Mouse (Mus musculus): ENCODE results near the gene Dedd. TPM values are rescaled to one million over a fixed set of nuclear protein-coding genes. Genes with fewer than 3 reads are reported as not detected.
A peak's percentile ranks its signal among the peaks of the same experiment; 100 is the strongest.

Dedd gene
- polyA plus RNA-seq, 1 experiment, result 61.5 TPM

DNA sequence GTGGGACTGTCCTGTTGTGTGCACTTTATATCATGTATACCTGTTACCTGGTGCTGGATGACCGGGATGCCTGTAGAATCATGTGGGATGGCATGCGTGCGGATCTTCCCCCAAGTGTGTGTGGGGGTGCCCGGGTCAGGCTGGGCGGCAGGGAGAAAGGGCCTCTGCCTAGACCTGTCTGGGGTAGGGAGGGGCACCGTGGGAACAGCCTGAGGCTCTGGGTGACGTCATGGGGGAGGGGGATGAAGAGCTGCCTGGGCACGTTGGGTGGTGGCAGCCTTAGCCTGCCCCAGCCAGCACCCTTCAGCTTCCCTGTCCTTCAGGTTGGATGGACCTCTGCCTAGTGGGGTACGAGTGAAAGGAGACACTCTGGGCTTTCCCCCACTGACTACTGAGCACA is 55.4 kb downstream of the Dedd start:
- peaks cover 15% of the 10 kb centered on the region for H3K4me1 ChIP-seq (replicated peaks; ENCODE audit: control insufficient read depth, insufficient read depth, low read length)
- no peak for TF ChIP-seq CTCF (IDR thresholded peaks at IDR 0.05; ENCODE audit: borderline replicate concordance, control insufficient read depth, extremely low read depth, insufficient read depth, low read length, poor library complexity)
- no peak for TF ChIP-seq POLR2A (IDR thresholded peaks at IDR 0.05; ENCODE audit: control insufficient read depth, extremely low read depth, insufficient read depth, low read length, poor library complexity)
- H3K27me3 ChIP-seq (ENCODE audit: control insufficient read depth, insufficient read depth, low read length), result no peaks in the 10 kb centered on the region; the same call in 1 of the 2 replicates
- no peak overlapping the region for H3K27ac ChIP-seq (ENCODE audit: control insufficient read depth, insufficient read depth, low read length)
- 88% methylated on average over 9 of the region's 9 CpGs for WGBS
- no peak overlapping the region for H3K4me3 ChIP-seq (ENCODE audit: control insufficient read depth, insufficient read depth, low read length)
- no peak for DNase-seq
- no peaks in the 10 kb centered on the region for H3K36me3 ChIP-seq (ENCODE audit: control insufficient read depth, insufficient read depth, low read length)

DNA sequence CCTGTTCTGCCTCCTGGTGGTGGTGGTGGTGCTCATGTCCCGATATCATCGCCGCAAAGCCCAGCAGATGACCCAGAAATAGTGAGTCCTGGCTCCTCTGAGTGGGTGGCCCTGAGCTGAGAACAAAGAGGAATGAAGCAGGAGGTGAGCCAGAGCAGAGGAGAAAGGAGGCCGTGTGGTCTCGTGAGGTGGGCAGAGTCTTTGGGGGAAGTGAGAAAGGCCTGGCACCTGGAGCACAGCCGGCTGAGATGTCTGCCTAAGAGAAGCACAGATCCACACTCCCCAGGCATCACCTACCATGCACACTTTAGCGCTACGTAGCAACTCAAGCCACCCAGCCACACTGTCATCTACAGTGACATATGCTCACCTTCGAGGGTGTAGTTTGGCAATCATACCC is 56.2 kb downstream of the Dedd start:
- WGBS, result 91% methylated on average over 9 of the region's 9 CpGs
- no peaks in the 10 kb centered on the region for H3K36me3 ChIP-seq (ENCODE audit: control insufficient read depth, insufficient read depth, low read length)
- no peak for TF ChIP-seq POLR2A (IDR thresholded peaks at IDR 0.05; ENCODE audit: control insufficient read depth, extremely low read depth, insufficient read depth, low read length, poor library complexity)
- TF ChIP-seq CTCF (IDR thresholded peaks at IDR 0.05; ENCODE audit: borderline replicate concordance, control insufficient read depth, extremely low read depth, insufficient read depth, low read length, poor library complexity), result no peak
- no peaks in the 10 kb centered on the region; the same call in 1 of the 2 replicates for H3K27me3 ChIP-seq (ENCODE audit: control insufficient read depth, insufficient read depth, low read length)
- no peak overlapping the region for H3K4me3 ChIP-seq (ENCODE audit: control insufficient read depth, insufficient read depth, low read length)
- no peak for DNase-seq
- peaks cover 19% of the 10 kb centered on the region for H3K4me1 ChIP-seq (replicated peaks; ENCODE audit: control insufficient read depth, insufficient read depth, low read length)
- no peak overlapping the region for H3K27ac ChIP-seq (ENCODE audit: control insufficient read depth, insufficient read depth, low read length)

DNA sequence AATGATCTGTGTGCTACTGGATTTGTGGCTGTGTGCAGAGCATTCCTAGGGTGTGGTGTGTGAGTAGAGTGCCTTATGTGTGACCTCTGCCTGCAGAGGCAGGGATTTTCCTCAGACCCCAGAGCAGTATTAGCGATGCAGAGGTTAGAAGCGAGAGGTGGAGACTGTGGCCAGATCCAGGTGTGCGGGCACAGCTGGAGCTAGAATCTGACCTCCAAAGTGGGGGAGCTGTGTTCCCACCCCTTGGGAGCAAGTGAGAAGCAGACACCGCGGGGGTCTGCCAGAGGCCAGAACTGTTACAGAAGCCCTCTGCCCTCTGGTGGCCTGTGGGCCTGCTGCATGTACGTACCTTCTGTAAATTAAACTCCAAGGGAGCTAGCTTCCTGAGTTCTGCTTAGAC is 58.2 kb downstream of the Dedd start:
- TF ChIP-seq CTCF (IDR thresholded peaks at IDR 0.05; ENCODE audit: borderline replicate concordance, control insufficient read depth, extremely low read depth, insufficient read depth, low read length, poor library complexity), result peak; percentile 66; the same call in 1 of the 2 replicates
- TF ChIP-seq POLR2A (IDR thresholded peaks at IDR 0.05; ENCODE audit: control insufficient read depth, extremely low read depth, insufficient read depth, low read length, poor library complexity), result no peak
- Histone ChIP-seq H3K36me3 (ENCODE audit: control insufficient read depth, insufficient read depth, low read length) (peaks cover under 1% of the 10 kb centered on the region; the same call in 1 of the 2 replicates), H3K27me3 (ENCODE audit: control insufficient read depth, insufficient read depth, low read length) (no peaks in the 10 kb centered on the region), H3K4me1 (replicated peaks; ENCODE audit: control insufficient read depth, insufficient read depth, low read length) (peaks cover 28% of the 10 kb centered on the region), H3K27ac (ENCODE audit: control insufficient read depth, insufficient read depth, low read length) (no peak overlapping the region), H3K4me3 (ENCODE audit: control insufficient read depth, insufficient read depth, low read length) (no peak overlapping the region)
- DNase-seq, result peak; percentile 73
- 39% methylated on average over 6 of the region's 6 CpGs for whole genome bisulfite sequencing

DNA sequence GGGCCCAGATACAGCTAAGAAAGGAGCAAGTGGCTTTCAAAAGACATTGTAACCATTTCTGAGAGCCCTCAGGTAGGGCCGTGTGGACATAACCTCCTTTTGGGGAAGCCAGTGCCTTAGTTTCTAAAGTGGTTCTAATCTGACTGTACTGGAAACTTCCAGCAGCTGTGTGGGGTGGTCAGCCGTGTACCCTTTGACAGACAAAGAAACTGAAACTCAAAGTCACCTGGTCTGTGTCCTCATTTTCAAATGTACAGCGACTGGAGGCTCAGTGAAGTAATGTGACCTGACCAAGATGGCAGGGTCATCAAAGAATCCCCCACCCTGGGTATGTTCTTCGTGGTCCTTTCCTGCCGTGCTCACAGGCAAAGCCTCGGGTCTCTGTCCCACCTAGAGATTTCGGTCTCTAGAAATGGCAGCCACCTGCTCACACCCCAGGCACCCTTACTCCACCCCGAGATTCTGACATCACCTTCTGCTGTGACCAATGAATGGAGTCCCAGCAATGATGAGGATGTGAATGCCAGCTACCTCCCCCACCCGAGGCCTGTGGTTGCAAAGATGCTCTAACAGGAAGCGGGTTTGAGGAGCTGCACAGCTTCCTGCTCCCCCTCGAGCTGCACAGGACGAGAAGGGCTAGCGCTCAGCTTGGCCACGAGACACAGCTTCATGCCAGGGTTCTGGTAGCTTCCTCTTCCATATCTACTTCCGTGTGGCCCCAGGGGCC is 59.6 kb downstream of the Dedd start, which contains the start of gene Arhgap30:
TSS of gene Arhgap30 (plus strand) at position 579 of the 727 bp plus-strand sequence.
- Histone ChIP-seq H3K36me3 (ENCODE audit: control insufficient read depth, insufficient read depth, low read length) (peaks cover 4% of the 10 kb centered on the region; the same call in 1 of the 2 replicates), H3K4me3 (ENCODE audit: control insufficient read depth, insufficient read depth, low read length) (peak within 1 kb of the TSS; percentile 84), H3K27me3 (ENCODE audit: control insufficient read depth, insufficient read depth, low read length) (no peaks in the 10 kb centered on the region), H3K4me1 (replicated peaks; ENCODE audit: control insufficient read depth, insufficient read depth, low read length) (peaks cover 31% of the 10 kb centered on the region), H3K27ac (ENCODE audit: control insufficient read depth, insufficient read depth, low read length) (peak within 1 kb of the TSS; percentile 96)
- peak; percentile 93 for DNase-seq
- 3% methylated on average over 15 of the region's 15 CpGs for WGBS
- peak; percentile 92 for TF ChIP-seq POLR2A (IDR thresholded peaks at IDR 0.05; ENCODE audit: control insufficient read depth, extremely low read depth, insufficient read depth, low read length, poor library complexity)
- 0 out of 2 replicates have a peak, but pooled peaks have one; percentile 18 for TF ChIP-seq CTCF (IDR thresholded peaks at IDR 0.05; ENCODE audit: borderline replicate concordance, control insufficient read depth, extremely low read depth, insufficient read depth, low read length, poor library complexity)

DNA sequence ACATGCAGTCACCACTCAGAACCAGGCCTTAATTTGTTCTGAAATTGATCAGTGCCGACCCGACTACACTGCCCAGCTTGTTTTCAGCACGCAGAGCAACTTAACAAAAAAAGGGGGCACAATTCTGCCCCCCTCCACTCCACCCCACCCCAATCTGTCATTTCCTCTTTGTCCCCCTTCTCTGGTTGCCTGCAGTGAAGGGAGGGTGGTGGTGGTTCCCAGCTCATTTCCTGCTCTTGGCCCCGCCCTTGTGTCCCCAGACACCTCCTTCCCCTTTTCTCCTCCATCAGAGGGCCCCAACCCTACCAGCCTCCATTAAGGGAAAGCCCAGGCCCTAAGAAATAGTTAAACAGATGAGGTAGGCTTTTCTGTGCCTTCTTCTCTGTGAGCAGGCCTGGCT is 61.2 kb downstream of the Dedd start:
- Histone ChIP-seq H3K36me3 (ENCODE audit: control insufficient read depth, insufficient read depth, low read length) (peaks cover 15% of the 10 kb centered on the region; the same call in 1 of the 2 replicates), H3K27ac (ENCODE audit: control insufficient read depth, insufficient read depth, low read length) (peak overlapping the region; percentile 96), H3K4me3 (ENCODE audit: control insufficient read depth, insufficient read depth, low read length) (peak overlapping the region; percentile 84), H3K27me3 (ENCODE audit: control insufficient read depth, insufficient read depth, low read length) (no peaks in the 10 kb centered on the region), H3K4me1 (replicated peaks; ENCODE audit: control insufficient read depth, insufficient read depth, low read length) (peaks cover 38% of the 10 kb centered on the region)
- WGBS, result 3% methylated on average over 4 of the region's 4 CpGs
- TF ChIP-seq POLR2A (IDR thresholded peaks at IDR 0.05; ENCODE audit: control insufficient read depth, extremely low read depth, insufficient read depth, low read length, poor library complexity) (no peak), CTCF (IDR thresholded peaks at IDR 0.05; ENCODE audit: borderline replicate concordance, control insufficient read depth, extremely low read depth, insufficient read depth, low read length, poor library complexity) (no peak)
- DNase-seq, result peak; percentile 80

Other genes starting within 250 kb of the Dedd start
- 2.7 and 2.8 TPM in 2 replicates for gene Cfap126, start 215.2 kb upstream of the Dedd start, polyA plus RNA-seq (2012; rRNA removed)
- gene Sdhc, start 178.5 kb upstream of the Dedd start, polyA plus RNA-seq (2012; rRNA removed), result 191 and 231 TPM in 2 replicates
- 1.1 and 7.4 TPM in 2 replicates for gene Mpz, start 178.4 kb upstream of the Dedd start, polyA plus RNA-seq (2012; rRNA removed)
- 4.7 and 7.3 TPM in 2 replicates for gene Pcp4l1, start 132.9 kb upstream of the Dedd start, polyA plus RNA-seq (2012; rRNA removed)
- 0.08 and 0.43 TPM in 2 replicates for gene Nr1i3, start 115.2 kb upstream of the Dedd start, polyA plus RNA-seq (2012; rRNA removed)
- gene Tomm40l, start 106.6 kb upstream of the Dedd start, polyA plus RNA-seq (2012; rRNA removed), result 34.7 and 34.9 TPM in 2 replicates
- 1.8 and 49.4 TPM in 2 replicates for gene Apoa2, start 104.1 kb upstream of the Dedd start, polyA plus RNA-seq (2012; rRNA removed)
- 127 and 138 TPM in 2 replicates for gene Fcer1g, start 94.8 kb upstream of the Dedd start, polyA plus RNA-seq (2012; rRNA removed)
- 0.73 and 0.90 TPM in 2 replicates for gene Adamts4, start 78.7 kb upstream of the Dedd start, polyA plus RNA-seq (2012; rRNA removed)
- gene Ndufs2, start 77.8 kb upstream of the Dedd start, polyA plus RNA-seq (2012; rRNA removed), result 131 and 154 TPM in 2 replicates
- gene B4galt3, start 58.8 kb upstream of the Dedd start, polyA plus RNA-seq (2012; rRNA removed), result 97.0 and 98.9 TPM in 2 replicates
- gene Ppox, start 48.0 kb upstream of the Dedd start, polyA plus RNA-seq (2012; rRNA removed), result 71.5 and 78.5 TPM in 2 replicates
- 77.0 and 79.1 TPM in 2 replicates for gene Usp21, start 41.2 kb upstream of the Dedd start, polyA plus RNA-seq (2012; rRNA removed)
- 18.5 and 20.2 TPM in 2 replicates for gene Ufc1, start 34.1 kb upstream of the Dedd start, polyA plus RNA-seq (2012; rRNA removed)
- 48.8 and 52.2 TPM in 2 replicates for gene Nit1, start 16.5 kb downstream of the Dedd start, polyA plus RNA-seq (2012; rRNA removed)
- gene Pfdn2, start 16.5 kb downstream of the Dedd start, polyA plus RNA-seq (2012; rRNA removed), result 15.8 and 16.6 TPM in 2 replicates
- gene Klhdc9, start 31.7 kb downstream of the Dedd start, polyA plus RNA-seq (2012; rRNA removed), result 0.39 and 0.69 TPM in 2 replicates
- 2.7 and 3.5 TPM in 2 replicates for gene Nectin4, start 41.0 kb downstream of the Dedd start, polyA plus RNA-seq (2012; rRNA removed)
- gene Arhgap30, start 59.8 kb downstream of the Dedd start, polyA plus RNA-seq (2012; rRNA removed), result 128 and 141 TPM in 2 replicates
- 177 and 184 TPM in 2 replicates for gene Usf1, start 82.2 kb downstream of the Dedd start, polyA plus RNA-seq (2012; rRNA removed)
- gene Tstd1, start 89.7 kb downstream of the Dedd start, polyA plus RNA-seq (2012; rRNA removed), result 5.3 and 6.1 TPM in 2 replicates
- gene F11r, start 108.4 kb downstream of the Dedd start, polyA plus RNA-seq (2012; rRNA removed), result 17.7 and 18.6 TPM in 2 replicates
- gene Alyref2, start 174.3 kb downstream of the Dedd start, polyA plus RNA-seq (2012; rRNA removed), result 5.8 and 6.6 TPM in 2 replicates
- gene Itln1, start 206.1 kb downstream of the Dedd start, polyA plus RNA-seq (2012; rRNA removed), result 1.9 and 2.5 TPM in 2 replicates
- 1.8 and 1.9 TPM in 2 replicates for gene Cd244a, start 230.0 kb downstream of the Dedd start, polyA plus RNA-seq (2012; rRNA removed)